Mouse (Mus musculus) heart, embryonic 13.5 days (tissue): ENCODE results near the gene Wdr43. TPM values are rescaled to one million over a fixed set of nuclear protein-coding genes. Genes with fewer than 3 reads are reported as not detected.

Experiments
- ATAC-seq: fragments of 200-750 bp; cut with Nextera tagmentation; 2 replicates; pipeline ENCODE4 v1.8.0; 2017; ENCODE audit warnings: moderate TSS enrichment; ENCODE audit not compliant: insufficient number of reproducible peaks, low FRiP score, low TSS enrichment; ENCODE audit errors: extremely low read depth
- H3K27ac ChIP-seq: fragments of 300-500 bp; sonication (generic); replicated peaks from 2 replicates; pipeline ENCODE4 v1.5.1; 2015; ENCODE audit warnings: moderate library complexity, mild to moderate bottlenecking, inconsistent platforms
- H3K27me3 ChIP-seq: fragments of 300-500 bp; sonication (generic); replicated peaks from 2 replicates; pipeline ENCODE4 v1.6.1; 2015; ENCODE audit warnings: mild to moderate bottlenecking, inconsistent platforms
- H3K36me3 ChIP-seq: fragments of 300-500 bp; sonication (generic); 2 replicates; pipeline ENCODE4 v1.6.1; 2015; ENCODE audit warnings: mild to moderate bottlenecking, inconsistent platforms
- H3K4me1 ChIP-seq: fragments of 300-500 bp; sonication (generic); 2 replicates; pipeline ENCODE4 v1.6.1; 2015; ENCODE audit warnings: inconsistent platforms
- H3K4me2 ChIP-seq: fragments of 300-500 bp; sonication (generic); 2 replicates; pipeline ENCODE4 v1.6.1; 2015; ENCODE audit warnings: inconsistent platforms, mild to moderate bottlenecking, moderate library complexity
- H3K4me3 ChIP-seq: fragments of 300-500 bp; sonication (generic); 2 replicates; pipeline ENCODE4 v1.5.1; 2015; ENCODE audit warnings: moderate library complexity, mild to moderate bottlenecking, inconsistent platforms
- H3K9ac ChIP-seq: fragments of 300-500 bp; sonication (generic); 2 replicates; pipeline ENCODE4 v1.6.1; 2015; ENCODE audit warnings: inconsistent platforms, mild to moderate bottlenecking, moderate library complexity
- H3K9me3 ChIP-seq: fragments of 300-500 bp; sonication (generic); 2 replicates; pipeline ENCODE4 v1.6.1; 2016; ENCODE audit warnings: inconsistent platforms
- WGBS: fragments of 180-500 bp; shearing (Covaris S2); methylation state at CpG from one replicate; pipeline ENCODE4 v1.1.7; 2015; ENCODE audit warnings: mixed read lengths; 5-methylcytosine and 5-hydroxymethylcytosine counted together
- polyA plus RNA-seq: library from polyadenylated mRNA; unstranded; fragments of >200 nt; fragmentation: Nextera tagmentation; extraction: Ambion mirVana; gene quantifications from 2 replicates; pipeline ENCODE4 v1.2.1, GENCODE M21; 2015

Wdr43 gene
- polyA plus RNA-seq, 1 experiment from 2014 or later, result 42.0 TPM

DNA sequence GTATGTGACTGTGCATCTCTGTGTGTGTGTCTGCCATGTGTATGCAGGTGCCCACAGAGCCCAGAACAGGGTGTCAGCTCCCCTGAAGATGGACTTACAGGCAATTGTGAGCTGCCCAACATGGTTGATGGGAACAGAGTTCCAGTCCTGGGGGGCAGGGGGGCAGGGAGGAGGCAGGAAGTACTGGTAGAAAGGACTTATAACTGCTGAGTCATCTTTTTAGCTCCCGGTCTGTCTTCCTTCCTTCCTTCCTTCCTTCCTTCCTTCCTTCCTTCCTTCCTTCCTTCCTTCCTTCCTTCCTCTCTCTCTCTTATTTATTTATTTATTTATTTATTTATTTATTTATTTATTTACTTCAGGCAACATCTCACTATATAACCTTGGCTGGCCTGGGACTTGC lies 48.5 kb downstream of the Wdr43 start:
- Histone ChIP-seq H3K27ac (no peak overlapping the region), H3K9ac (no peak overlapping the region), H3K9me3 (peaks cover 3% of the 10 kb centered on the region; the same call in 1 of the 2 replicates), H3K4me2 (no peak overlapping the region), H3K27me3 (no peaks in the 10 kb centered on the region), H3K36me3 (peaks cover 4% of the 10 kb centered on the region; the same call in 1 of the 2 replicates), H3K4me1 (peaks cover 10% of the 10 kb centered on the region; the same call in 1 of the 2 replicates), H3K4me3 (no peak overlapping the region)
- WGBS, result 54% methylated on average over 1 of the region's 1 CpGs
- no peak for ATAC-seq

- Histone ChIP-seq H3K9me3 (peaks cover 3% of the 10 kb centered on the region; the same call in 1 of the 2 replicates), H3K4me2 (no peak overlapping the region), H3K27ac (no peak overlapping the region), H3K4me3 (no peak overlapping the region), H3K27me3 (no peaks in the 10 kb centered on the region), H3K36me3 (no peaks in the 10 kb centered on the region), H3K4me1 (peaks cover 10% of the 10 kb centered on the region; the same call in 1 of the 2 replicates), H3K9ac (no peak overlapping the region)
- 77% methylated on average over 4 of the region's 4 CpGs for WGBS
- no peak for ATAC-seq
These were observed 49.5 kb downstream of the Wdr43 start for GRCm38 (mm10) chr17:71665201-71665600.

- Histone ChIP-seq H3K36me3 (no peaks in the 10 kb centered on the region), H3K27me3 (no peaks in the 10 kb centered on the region), H3K27ac (no peak overlapping the region), H3K4me1 (peaks cover 25% of the 10 kb centered on the region), H3K4me2 (no peak overlapping the region), H3K9me3 (peaks cover 3% of the 10 kb centered on the region; the same call in 1 of the 2 replicates), H3K9ac (no peak overlapping the region), H3K4me3 (no peak overlapping the region)
- no peak for ATAC-seq
- 73% methylated on average over 5 of the region's 5 CpGs for WGBS
These were observed 53.8 kb downstream of the Wdr43 start for GRCm38 (mm10) chr17:71669511-71669910.

DNA sequence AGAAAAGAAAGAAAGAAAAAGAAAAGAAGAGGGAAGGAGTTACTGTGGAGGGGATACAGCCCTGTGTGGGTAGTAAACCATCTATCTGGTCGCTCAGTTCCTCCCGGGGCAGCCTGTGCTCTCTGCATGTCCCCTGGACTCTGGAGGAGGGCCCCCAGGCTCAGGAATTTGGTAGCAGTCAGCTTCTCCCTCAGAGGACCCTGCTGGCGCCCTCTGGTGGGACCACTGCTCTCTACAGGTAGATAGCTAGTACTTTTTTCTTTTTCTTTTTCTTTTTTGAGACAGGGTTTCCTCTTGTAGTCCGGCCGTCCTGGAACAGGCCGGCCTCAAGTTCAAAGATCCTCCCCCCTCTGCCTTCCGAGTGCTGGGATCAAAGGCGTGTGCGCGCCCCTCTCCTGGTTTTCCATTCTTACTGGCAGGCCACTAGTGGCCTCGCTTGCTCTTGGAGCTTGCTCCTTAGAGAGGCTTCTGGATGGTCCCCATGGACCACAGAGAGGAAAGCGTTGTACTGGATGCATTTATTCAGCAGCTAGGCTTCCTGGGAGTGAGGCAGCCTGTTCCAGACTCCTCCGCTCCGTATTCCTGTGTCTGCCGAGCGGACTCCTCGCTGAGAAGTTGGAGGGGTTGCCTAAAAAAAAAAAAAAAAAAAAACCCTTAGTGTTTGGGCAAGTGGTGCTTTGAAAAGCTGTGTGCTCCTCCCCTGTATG lies 56.3 kb downstream of the Wdr43 start:
- H3K27me3 ChIP-seq, result no peaks in the 10 kb centered on the region
- no peak overlapping the region for H3K4me3 ChIP-seq
- no peaks in the 10 kb centered on the region for H3K36me3 ChIP-seq
- WGBS, result 50% methylated on average over 17 of the region's 17 CpGs
- H3K9me3 ChIP-seq, result peaks cover 3% of the 10 kb centered on the region; the same call in 1 of the 2 replicates
- no peak overlapping the region for H3K9ac ChIP-seq
- no peak overlapping the region for H3K4me2 ChIP-seq
- no peak for ATAC-seq
- H3K27ac ChIP-seq, result no peak overlapping the region
- H3K4me1 ChIP-seq, result peaks cover 32% of the 10 kb centered on the region

DNA sequence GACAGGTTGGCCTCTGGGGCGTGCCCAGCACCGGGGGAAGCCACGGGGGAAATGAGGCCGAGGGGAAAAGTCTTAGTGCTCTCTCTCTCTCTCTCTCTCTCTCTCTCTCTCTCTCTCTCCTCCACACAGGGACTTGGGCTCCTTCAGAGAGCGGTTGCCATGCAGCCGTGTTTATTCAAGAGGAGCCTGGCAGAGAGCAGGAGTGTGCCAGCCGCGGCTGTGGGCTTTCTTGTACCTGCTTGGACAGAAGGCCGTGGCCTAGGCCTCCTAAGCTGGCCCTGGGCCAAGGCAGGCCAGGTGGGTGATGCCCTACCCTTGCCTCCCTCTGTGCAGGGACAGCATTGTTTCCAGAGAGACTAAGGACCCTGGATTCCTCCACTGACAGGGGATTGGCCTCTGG lies 57.4 kb downstream of the Wdr43 start, which contains the start of gene Togaram2:
TSS of gene Togaram2 (plus strand) at position 170 of the 400 bp plus-strand sequence.
- no peaks in the 10 kb centered on the region for H3K36me3 ChIP-seq
- no peaks in the 10 kb centered on the region for H3K27me3 ChIP-seq
- ATAC-seq, result no peak
- H3K9me3 ChIP-seq, result peaks cover 3% of the 10 kb centered on the region; the same call in 1 of the 2 replicates
- H3K4me3 ChIP-seq, result no peak within 1 kb of the TSS
- 57% methylated on average over 9 of the region's 9 CpGs for WGBS
- H3K4me2 ChIP-seq, result no peak within 1 kb of the TSS
- H3K27ac ChIP-seq, result no peak within 1 kb of the TSS
- H3K9ac ChIP-seq, result no peak within 1 kb of the TSS; the same call in 1 of the 2 replicates
- H3K4me1 ChIP-seq, result peaks cover 32% of the 10 kb centered on the region

DNA sequence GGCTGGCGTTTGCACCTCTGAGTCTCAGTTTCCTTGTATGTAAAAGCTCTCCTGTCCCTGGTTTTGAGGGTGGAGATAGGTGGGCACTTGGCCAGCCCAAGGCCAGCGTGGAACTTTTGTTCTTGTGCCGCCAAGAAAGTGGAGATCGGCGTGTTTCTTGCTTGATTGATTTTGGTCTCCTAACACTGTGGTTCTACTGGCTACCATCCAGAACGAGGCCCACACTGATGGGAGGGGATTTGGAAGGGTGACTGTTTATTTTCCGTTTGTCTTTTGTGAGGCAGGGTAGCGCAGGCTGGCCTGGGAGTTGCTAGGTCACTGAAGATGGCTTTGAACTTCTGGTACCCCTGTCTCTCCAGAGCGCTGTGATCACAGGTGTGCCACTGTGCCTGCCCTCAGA lies 58.2 kb downstream of the Wdr43 start:
- H3K27ac ChIP-seq, result no peak overlapping the region
- 56% methylated on average over 9 of the region's 9 CpGs for WGBS
- ATAC-seq, result no peak

DNA sequence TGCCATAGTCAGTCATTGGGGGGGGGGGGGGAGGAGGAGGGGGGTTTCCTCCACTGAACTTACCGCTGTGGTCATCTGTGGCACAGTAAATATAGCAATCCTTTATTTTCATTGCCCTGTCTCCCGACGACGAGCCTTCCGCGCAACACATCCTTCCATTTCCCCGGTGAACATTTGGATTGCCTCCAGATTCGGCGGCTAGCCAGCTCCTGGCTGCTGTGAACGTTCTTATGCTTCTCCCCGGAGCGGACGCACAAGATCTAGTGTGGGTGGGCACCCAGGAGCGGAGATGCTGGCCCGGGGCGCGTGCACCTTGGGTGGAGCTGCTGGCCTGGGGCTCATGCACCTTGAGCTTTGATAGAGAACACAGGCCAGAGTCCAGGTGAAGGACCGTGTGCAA lies 59.2 kb downstream of the Wdr43 start:
- no peak overlapping the region for H3K4me2 ChIP-seq
- peaks cover 32% of the 10 kb centered on the region for H3K4me1 ChIP-seq
- no peaks in the 10 kb centered on the region for H3K27me3 ChIP-seq
- no peak overlapping the region for H3K27ac ChIP-seq
- no peak overlapping the region for H3K9ac ChIP-seq
- no peaks in the 10 kb centered on the region for H3K9me3 ChIP-seq
- WGBS, result 82% methylated on average over 18 of the region's 18 CpGs
- no peak overlapping the region for H3K4me3 ChIP-seq
- no peak for ATAC-seq
- H3K36me3 ChIP-seq, result no peaks in the 10 kb centered on the region

More for the DNA sequence above, 58.2 kb downstream of the Wdr43 start:
- H3K27me3 ChIP-seq, result no peaks in the 10 kb centered on the region
- no peaks in the 10 kb centered on the region for H3K9me3 ChIP-seq
- H3K4me2 ChIP-seq, result no peak overlapping the region
- no peak overlapping the region for H3K4me3 ChIP-seq
- H3K4me1 ChIP-seq, result peaks cover 32% of the 10 kb centered on the region
- no peaks in the 10 kb centered on the region for H3K36me3 ChIP-seq
- no peak overlapping the region; the same call in 1 of the 2 replicates for H3K9ac ChIP-seq

GRCm38 (mm10) chr17:71681666-71682065 lies 66.0 kb downstream of the Wdr43 start:
- Histone ChIP-seq H3K27ac (no peak overlapping the region), H3K4me1 (peaks cover 21% of the 10 kb centered on the region), H3K4me2 (no peak overlapping the region), H3K36me3 (no peaks in the 10 kb centered on the region), H3K9me3 (no peaks in the 10 kb centered on the region), H3K4me3 (no peak overlapping the region), H3K27me3 (no peaks in the 10 kb centered on the region), H3K9ac (no peak overlapping the region)
- ATAC-seq, result no peak
- 65% methylated on average over 14 of the region's 14 CpGs for WGBS

- ATAC-seq, result no peak
- H3K4me3 ChIP-seq, result no peak overlapping the region
- 89% methylated on average over 4 of the region's 4 CpGs for WGBS
- H3K36me3 ChIP-seq, result no peaks in the 10 kb centered on the region
- H3K4me2 ChIP-seq, result no peak overlapping the region
- no peaks in the 10 kb centered on the region for H3K9me3 ChIP-seq
- no peak overlapping the region for H3K27ac ChIP-seq
- no peak overlapping the region for H3K9ac ChIP-seq
- H3K27me3 ChIP-seq, result no peaks in the 10 kb centered on the region
- peaks cover 21% of the 10 kb centered on the region for H3K4me1 ChIP-seq
These were observed 66.7 kb downstream of the Wdr43 start for GRCm38 (mm10) chr17:71682379-71682778.

DNA sequence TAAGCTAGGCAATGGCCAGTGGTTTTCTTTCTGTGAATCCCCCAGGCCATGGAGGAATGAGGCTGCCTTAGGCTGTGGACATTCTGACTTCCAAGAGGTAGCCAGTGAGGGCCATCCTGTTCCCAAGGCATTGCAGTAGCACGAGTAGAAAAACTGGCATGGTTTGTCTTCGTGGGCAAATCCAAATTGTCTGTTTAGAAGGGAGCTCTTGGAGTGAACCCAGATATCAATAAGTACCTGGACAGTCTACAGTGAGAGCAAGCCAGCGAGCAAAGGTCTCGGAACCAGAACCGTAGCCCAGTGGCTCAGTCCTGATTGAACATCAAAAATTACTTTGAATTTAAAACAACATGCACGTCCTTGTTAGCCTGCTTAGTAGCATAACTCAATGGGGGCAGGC lies 67.6 kb downstream of the Wdr43 start:
- H3K9ac ChIP-seq, result no peak overlapping the region
- H3K9me3 ChIP-seq, result no peaks in the 10 kb centered on the region
- no peak overlapping the region for H3K4me2 ChIP-seq
- 83% methylated on average over 6 of the region's 6 CpGs for WGBS
- H3K4me3 ChIP-seq, result no peak overlapping the region
- no peak overlapping the region for H3K27ac ChIP-seq
- no peaks in the 10 kb centered on the region for H3K36me3 ChIP-seq
- no peak for ATAC-seq
- H3K4me1 ChIP-seq, result peaks cover 21% of the 10 kb centered on the region
- H3K27me3 ChIP-seq, result no peaks in the 10 kb centered on the region

DNA sequence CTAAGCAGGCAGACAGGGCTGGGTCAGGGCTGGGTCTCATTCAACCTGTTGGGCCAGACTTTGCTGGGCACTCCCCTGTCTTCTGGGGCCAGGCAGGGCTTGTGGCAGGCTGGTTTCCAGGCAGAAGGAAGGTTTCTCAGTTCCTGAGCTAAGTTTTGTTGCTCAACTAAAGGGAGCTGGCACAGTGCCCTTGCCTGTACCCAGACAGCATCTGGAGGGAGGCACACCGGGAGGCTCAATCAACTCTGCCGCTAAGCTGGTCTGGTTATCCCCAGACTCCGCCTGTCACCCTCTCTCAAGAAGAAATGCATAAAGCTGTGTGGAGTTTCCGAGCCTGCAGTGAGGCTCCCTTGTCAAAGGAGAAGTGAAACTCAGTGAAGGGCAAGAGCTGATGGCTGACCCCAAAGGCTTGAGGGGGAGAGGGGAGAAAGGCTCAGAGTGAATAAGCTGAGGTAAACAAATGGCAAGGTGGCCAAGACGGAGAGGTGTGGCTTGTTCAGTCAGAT lies 68.5 kb downstream of the Wdr43 start:
- Histone ChIP-seq H3K4me2 (no peak overlapping the region), H3K27me3 (no peaks in the 10 kb centered on the region), H3K27ac (no peak overlapping the region), H3K9me3 (no peaks in the 10 kb centered on the region), H3K36me3 (no peaks in the 10 kb centered on the region), H3K4me3 (no peak overlapping the region), H3K9ac (peak overlapping the region; percentile 37; the same call in 1 of the 2 replicates), H3K4me1 (peaks cover 21% of the 10 kb centered on the region)
- no peak for ATAC-seq
- 36% methylated on average over 5 of the region's 5 CpGs for WGBS

DNA sequence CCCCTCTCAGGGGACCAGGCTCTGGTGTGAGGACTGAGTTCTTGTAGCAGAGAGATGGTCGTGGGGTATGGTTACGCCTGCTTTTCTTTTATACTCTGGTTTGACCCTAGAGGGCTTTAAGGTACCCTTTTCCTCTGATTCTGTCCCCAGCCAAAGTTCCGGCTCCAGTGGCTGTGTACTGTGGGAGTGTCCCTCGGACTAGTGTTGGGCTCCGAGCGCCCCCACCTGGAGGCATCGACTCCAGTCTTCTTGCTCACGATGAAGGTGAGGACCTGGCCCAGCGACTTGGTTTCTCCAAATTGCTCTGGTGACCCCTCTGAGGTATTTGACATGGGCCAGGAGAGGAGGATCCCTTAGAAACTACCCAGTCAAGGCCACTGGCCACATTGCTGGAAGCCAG lies 71.7 kb downstream of the Wdr43 start:
- no peaks in the 10 kb centered on the region for H3K27me3 ChIP-seq
- ATAC-seq, result no peak
- peaks cover 17% of the 10 kb centered on the region for H3K4me1 ChIP-seq
- no peaks in the 10 kb centered on the region for H3K9me3 ChIP-seq
- H3K4me3 ChIP-seq, result no peak overlapping the region
- WGBS, result 61% methylated on average over 9 of the region's 9 CpGs
- no peaks in the 10 kb centered on the region for H3K36me3 ChIP-seq
- H3K27ac ChIP-seq, result no peak overlapping the region
- H3K4me2 ChIP-seq, result no peak overlapping the region
- H3K9ac ChIP-seq, result no peak overlapping the region
